Comparison of ENCODE assay signal across 11 mouse cellular contexts in genomic region chr9:69856621-69857020, GRCm38 (mm10).
DNase-seq lines count a peak whose midpoint lies in the region; ATAC-seq and TF ChIP-seq lines count a peak whose summit lies in the region.
"Had no signal": no experiment of that assay in that cellular context is flagged by ENCODE, and none has a peak within 500 bp of the region (broad histone marks: within the 10 kb centered on the region; RNA-seq: fewer than 3 reads in every experiment).

No protein-coding gene starts in this region.

- H3K27ac ChIP-seq in heart, embryonic 11.5 days (ENCODE audit: low read depth, low read length) = no peak overlapping the region
- H3K27ac ChIP-seq in midbrain, postnatal 0 days (ENCODE audit: low read depth, low read length) = no peak overlapping the region
- H3K27ac ChIP-seq: forebrain, embryonic 15.5 days; limb, embryonic 13.5 days had no signal

- ATAC-seq in heart, embryonic 11.5 days (replicated peaks; ENCODE audit: insufficient number of reproducible peaks, low FRiP score, low TSS enrichment) = no peak
- ATAC-seq in megakaryocyte-erythroid progenitor cell, adult 5-6 weeks (replicated peaks; ENCODE audit: low FRiP score, low TSS enrichment, poor library complexity, severe bottlenecking) = no peak
- no peak for ATAC-seq in midbrain, postnatal 0 days (ENCODE audit: low FRiP score)
- ATAC-seq: forebrain, embryonic 15.5 days had no signal

- no peaks in the 10 kb centered on the region for H3K36me3 ChIP-seq in heart, embryonic 11.5 days (ENCODE audit: control insufficient read depth, insufficient read depth, low read length)
- no peaks in the 10 kb centered on the region for H3K36me3 ChIP-seq in midbrain, postnatal 0 days (ENCODE audit: insufficient read depth, low read length)
- H3K36me3 ChIP-seq: forebrain, embryonic 15.5 days; limb, embryonic 13.5 days had no signal

- no peak overlapping the region for H3K9ac ChIP-seq in heart, embryonic 11.5 days (ENCODE audit: low read depth, low read length)
- H3K9ac ChIP-seq in midbrain, postnatal 0 days (replicated peaks; ENCODE audit: low read length, poor library complexity, severe bottlenecking) = no peak overlapping the region
- H3K9ac ChIP-seq: forebrain, embryonic 15.5 days; limb, embryonic 13.5 days had no signal

- intact Hi-C loops in heart, postnatal 14 days (cut with DNase I) = no loop called here

- TF ChIP-seq CTCF in midbrain, postnatal 0 days (IDR thresholded peaks at IDR 0.05) = no peak

- H3K27me3 ChIP-seq in heart, embryonic 11.5 days (ENCODE audit: control insufficient read depth, insufficient read depth, low read length) = no peaks in the 10 kb centered on the region
- no peaks in the 10 kb centered on the region for H3K27me3 ChIP-seq in midbrain, postnatal 0 days (ENCODE audit: insufficient read depth, low read length)
- H3K27me3 ChIP-seq: limb, embryonic 13.5 days had no signal

- H3K4me3 ChIP-seq in heart, embryonic 11.5 days (ENCODE audit: low read depth, low read length) = no peak overlapping the region
- H3K4me3 ChIP-seq in midbrain, postnatal 0 days (ENCODE audit: low read depth, low read length) = no peak overlapping the region
- H3K4me3 ChIP-seq: forebrain, embryonic 15.5 days; limb, embryonic 13.5 days had no signal

- WGBS in heart, embryonic 11.5 days (ENCODE audit: insufficient replicate concordance) = 84% methylated on average over 7 of the region's 7 CpGs
- 91% methylated on average over 7 of the region's 7 CpGs for WGBS in midbrain, postnatal 0 days

- no peaks in the 10 kb centered on the region for H3K4me1 ChIP-seq in heart, embryonic 11.5 days (ENCODE audit: control insufficient read depth, insufficient read depth, low read length)
- no peaks in the 10 kb centered on the region for H3K4me1 ChIP-seq in midbrain, postnatal 0 days (ENCODE audit: insufficient read depth, low read length)
- H3K4me1 ChIP-seq: forebrain, embryonic 15.5 days; limb, embryonic 13.5 days had no signal

- H3K4me2 ChIP-seq in heart, embryonic 11.5 days = no peak overlapping the region
- H3K4me2 ChIP-seq in midbrain, postnatal 0 days (ENCODE audit: low read depth, low read length, poor library complexity, severe bottlenecking) = no peak overlapping the region
- H3K4me2 ChIP-seq: forebrain, embryonic 15.5 days; limb, embryonic 13.5 days had no signal

- H3K9me3 ChIP-seq in heart, embryonic 11.5 days (replicated peaks; ENCODE audit: control insufficient read depth, low read length) = no peaks in the 10 kb centered on the region
- no peaks in the 10 kb centered on the region for H3K9me3 ChIP-seq in midbrain, postnatal 0 days (ENCODE audit: low read length)
- H3K9me3 ChIP-seq: forebrain, embryonic 15.5 days; limb, embryonic 13.5 days had no signal

- DNase-seq in heart, postnatal 14 days = peak; percentile 3 to 23
- DNase-seq in thymus, postnatal 0 days (ENCODE audit: low spot score) = peak; percentile 22
- no peak for DNase-seq in thymus, postnatal 36 days
- DNase-seq in forelimb bud, embryonic 11.5 days (ENCODE audit: low read depth, low spot score) = peak; percentile 80
- DNase-seq in layer of hippocampus, adult 9-11 months = no peak
- no peak for DNase-seq in midbrain, postnatal 0 days (ENCODE audit: low spot score)
- DNase-seq: cerebellum, adult 18-20 months had no signal

Comparison
In these comparisons a context has a peak if more than half of its experiments do, and no peak if none do; other contexts are left out.
1. DNase-seq: peak in heart, postnatal 14 days (2 of 2), thymus, postnatal 0 days (single experiment) and forelimb bud, embryonic 11.5 days (single experiment); none in thymus, postnatal 36 days (0 of 2), layer of hippocampus, adult 9-11 months (single experiment) and midbrain, postnatal 0 days (single experiment).